Mouse (Mus musculus): ENCODE measurements at regions not wholly inside any gene's neighbourhood (a gene's known extent, or its start where the extent isn't known, plus 50 kb on each side); places are given as distances from the start of the nearest gene placed in this dataset.

- DNase-seq, result no peak
Measured at GRCm38 (mm10) chr19:55985518-55985917, 243.9 kb downstream of the Tcf7l2 start.

DNA sequence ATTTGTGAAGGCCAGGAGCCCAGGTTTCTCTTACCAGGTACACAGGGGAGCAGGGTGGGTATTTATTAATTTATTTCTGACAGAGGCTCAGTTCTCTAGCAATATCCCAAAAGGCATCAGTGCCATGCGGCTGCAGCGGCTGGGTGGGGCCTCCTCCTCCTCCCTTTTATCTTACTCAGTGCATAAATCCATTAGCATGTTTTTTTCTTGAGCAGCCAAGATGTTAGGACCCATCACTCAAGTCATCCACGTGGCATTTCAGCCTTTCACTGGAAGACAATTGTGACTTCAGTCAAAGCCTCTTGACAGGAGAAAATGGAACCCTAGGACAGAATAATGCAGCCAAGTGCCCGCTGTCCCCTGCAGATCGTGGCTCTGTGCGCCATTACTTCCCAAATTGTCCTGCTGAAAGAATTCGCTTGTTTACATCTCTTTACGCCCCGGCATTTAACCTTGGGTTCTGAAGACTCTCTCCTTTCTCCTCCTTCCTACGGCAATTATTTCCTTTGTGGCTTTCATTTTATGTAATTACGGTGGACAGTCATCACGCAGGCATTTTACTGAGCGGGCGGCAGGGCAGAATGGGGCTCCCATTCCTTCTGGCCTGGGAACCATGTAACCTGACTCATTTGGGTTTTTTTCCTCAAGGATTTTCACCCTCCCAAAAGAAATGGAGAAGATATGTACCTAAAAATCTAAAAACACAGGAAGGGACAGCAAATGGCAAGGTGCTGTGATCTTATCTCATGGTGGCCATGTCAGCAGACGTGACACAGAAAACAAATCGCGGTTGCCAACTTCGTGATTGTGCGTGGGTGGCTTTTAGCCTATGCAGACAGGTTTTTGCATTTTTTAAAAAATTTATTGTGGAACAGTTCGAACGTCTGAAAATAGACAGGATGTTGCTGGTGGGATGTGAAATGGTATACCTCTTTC is 250.4 kb downstream of the Tcf7l2 start:
- no peak for DNase-seq

- no peak for DNase-seq
Measured at GRCm38 (mm10) chr19:55992727-55993066, 251.1 kb downstream of the Tcf7l2 start.

DNA sequence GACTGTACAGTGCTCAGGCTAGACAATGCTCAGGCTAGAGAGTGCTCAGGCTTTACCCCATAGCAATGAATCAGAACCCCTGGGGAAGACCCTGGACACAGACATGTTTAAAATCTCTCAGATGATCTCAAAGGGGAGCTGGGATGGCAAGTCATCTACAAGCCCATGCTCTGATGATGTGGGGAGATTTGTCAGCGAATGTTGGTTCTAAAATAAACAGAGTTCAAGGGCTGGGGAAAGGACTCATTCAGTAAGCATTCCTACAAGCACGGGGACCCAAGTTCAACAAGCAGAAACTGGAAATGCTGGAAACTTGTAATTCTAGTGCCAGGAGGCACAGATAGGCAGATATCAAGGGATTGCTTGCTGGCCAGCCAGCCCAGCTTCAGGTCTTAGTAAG is 254.1 kb downstream of the Tcf7l2 start:
- no peak for DNase-seq

DNA sequence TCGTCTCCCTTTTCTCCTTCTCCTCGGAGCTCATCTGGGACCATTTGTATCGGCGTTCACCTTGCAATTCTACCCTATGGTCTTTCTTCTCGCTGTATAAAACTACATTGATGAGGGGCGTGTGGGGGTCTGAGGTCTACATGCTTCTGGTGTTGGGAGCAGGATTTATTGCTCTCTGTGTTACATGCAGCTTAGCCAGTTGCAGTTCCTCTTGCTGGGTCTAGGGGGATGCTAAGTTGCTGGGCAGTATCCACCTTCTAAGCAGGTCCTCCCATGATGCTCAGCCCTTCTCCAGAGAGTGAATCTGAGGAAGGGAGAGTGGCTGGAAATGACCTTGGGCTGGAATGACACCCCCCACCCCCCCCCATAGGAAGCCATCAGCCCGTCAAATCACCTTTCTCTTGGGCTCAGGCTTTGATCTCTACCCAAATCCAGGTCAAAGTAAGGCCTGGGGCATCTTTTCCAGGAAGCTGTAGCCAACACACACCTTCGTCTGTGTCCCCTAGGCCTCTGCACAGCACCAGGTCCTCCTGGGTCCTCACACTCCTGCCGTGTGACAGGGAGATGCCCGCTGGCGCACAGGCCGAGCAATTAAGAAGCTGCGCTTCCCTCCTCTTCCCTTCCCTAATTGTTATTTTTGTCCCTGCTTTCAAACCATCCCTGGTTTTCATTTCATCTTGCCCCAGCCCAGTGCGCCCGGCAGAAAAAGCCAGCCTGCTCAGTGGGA is 257.0 kb downstream of the Tcf7l2 start:
- DNase-seq, result no peak

GRCm38 (mm10) chr19:55999409-55999808 is 257.8 kb downstream of the Tcf7l2 start:
- DNase-seq, result no peak

GRCm38 (mm10) chr19:56001428-56001827 is 259.8 kb downstream of the Tcf7l2 start:
- DNase-seq, result no peak

GRCm38 (mm10) chr19:56005886-56006285 is 264.3 kb downstream of the Tcf7l2 start:
- DNase-seq, result no peak

- no peak for DNase-seq
Measured at GRCm38 (mm10) chr19:56007433-56007832, 265.8 kb downstream of the Tcf7l2 start.

GRCm38 (mm10) chr19:56010766-56011165 is 269.1 kb downstream of the Tcf7l2 start:
- no peak for DNase-seq

DNA sequence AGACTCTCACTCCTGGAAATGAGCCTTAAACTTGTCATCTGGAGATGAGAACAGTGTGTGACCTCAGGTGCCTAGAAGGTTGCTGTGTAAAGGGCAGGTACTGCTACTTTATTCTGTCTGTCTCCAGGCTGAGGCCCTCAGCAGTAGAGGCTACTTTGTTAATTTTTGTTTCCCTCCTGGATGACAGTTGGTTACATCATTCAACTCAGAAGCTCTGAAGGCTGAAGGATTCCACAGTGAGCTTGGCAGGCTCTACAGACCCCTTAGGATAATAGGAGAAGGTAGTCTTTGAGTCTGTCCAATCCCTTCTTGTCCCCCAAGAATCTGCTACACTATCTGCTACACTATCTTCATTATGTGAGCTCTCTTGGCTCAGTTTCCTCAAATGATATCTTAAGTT is 269.7 kb downstream of the Tcf7l2 start:
- no peak for DNase-seq

GRCm38 (mm10) chr19:56016548-56017346 is 270.2 kb upstream of the Habp2 start:
- no peak for DNase-seq

- DNase-seq, result no peak
Measured at GRCm38 (mm10) chr19:56017524-56017923, 269.4 kb upstream of the Habp2 start.

DNA sequence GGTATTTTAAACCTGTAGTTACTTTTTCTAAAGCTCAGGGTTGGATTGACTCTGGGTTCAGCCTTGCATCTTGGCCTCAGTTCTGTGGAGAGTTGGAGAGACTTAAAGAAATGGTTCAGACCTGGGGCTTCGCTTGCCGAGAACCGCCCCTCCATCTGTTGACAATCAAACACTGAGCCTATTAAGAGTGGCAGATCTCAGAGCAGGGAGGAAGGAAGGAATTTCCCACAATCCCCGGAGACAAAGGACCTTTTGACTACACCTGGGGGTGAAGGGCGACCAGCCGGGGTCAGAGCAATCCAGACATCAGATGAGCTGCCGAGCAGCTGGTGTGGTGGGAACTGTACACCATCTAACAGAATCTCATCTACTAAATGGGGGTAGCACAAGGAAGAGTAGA is 267.8 kb upstream of the Habp2 start:
- no peak for DNase-seq

DNA sequence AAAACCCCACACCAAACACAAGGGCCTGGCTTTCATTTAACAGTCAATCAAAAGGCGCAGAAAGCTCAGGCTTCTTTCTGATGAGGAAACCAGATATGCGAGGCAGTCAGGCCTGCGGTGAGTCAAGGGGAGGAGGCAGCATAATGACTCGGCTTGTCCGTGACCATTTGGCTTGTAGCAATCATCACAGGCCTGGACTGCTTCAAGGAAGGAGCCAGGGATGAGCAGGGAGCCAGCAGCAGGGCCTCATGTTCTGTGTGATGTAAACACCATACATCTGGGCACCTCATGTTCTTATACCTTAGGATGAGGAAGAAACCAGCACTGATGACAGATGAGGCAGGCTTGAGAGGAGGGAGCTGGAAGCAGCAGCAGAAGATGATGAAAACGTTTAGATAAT is 264.6 kb upstream of the Habp2 start:
- DNase-seq, result peak in 1 of 2 experiments; percentile 5

DNA sequence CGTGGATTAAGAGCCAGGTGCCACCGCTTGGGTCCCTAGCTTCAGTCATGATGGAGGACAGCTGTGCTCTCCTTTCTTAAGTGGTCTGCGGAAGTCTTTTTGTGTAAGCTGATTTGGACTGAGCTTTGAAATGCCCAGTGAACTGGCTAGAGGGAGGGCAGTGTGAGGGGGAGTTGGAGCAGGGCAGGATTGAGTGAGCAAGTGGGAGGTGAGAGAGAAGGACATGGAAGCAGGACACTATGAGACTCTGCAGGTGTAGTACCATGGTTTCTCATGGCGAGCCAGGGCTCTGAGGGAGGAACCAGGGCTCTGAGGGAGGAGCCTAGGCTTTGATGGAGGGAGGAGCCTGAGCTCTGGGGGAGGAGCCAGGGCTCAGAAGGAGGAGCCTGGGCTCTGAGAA is 262.3 kb upstream of the Habp2 start:
- DNase-seq, result no peak

DNA sequence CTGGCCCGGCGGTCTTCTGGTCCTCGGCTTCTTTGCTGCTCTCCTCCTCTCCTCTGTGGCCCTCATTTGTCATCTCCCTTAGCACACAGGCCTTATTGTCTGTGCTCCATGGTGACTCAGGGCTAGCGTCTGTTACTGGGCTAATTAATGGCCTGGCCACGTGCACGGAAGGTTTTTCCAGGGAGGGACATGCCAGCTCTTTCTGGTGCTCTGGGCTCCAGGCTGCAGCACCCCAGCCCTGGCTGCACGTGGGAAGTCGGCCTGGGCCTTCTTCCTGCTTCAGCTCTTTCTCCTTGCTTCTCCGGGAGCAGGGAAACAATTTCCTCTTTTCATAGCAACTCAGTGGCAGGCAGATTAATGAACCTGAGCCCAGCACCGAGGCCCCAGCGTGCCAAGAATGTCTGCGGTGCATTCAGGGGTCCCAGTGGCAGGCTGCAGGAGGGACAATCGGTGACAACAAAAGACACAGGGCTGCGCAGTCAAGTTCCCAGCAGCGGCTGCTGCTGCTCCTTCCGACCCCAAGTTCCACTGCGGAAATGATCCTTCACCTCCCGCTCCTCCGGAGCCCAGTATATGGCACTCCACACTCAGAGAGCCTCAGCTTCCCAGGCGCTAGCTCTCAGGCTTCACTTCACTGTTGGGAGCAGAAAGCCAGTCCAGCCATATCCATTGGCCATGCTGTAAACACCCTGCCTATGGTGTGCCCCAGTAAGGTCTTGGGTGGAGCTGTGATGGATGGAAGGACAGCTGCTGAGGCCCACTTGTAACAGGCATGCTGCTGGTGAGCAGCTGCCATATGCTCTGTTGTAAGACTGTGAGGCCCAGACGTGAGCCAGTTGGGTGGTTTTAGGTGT is 257.3 kb upstream of the Habp2 start:
- DNase-seq, result peak; percentile 59 to 61

GRCm38 (mm10) chr19:56030401-56030925 is 256.5 kb upstream of the Habp2 start:
- no peak for DNase-seq

- no peak for DNase-seq
Measured at GRCm38 (mm10) chr19:56034552-56034951, 252.4 kb upstream of the Habp2 start.

- DNase-seq, result no peak
Measured at GRCm38 (mm10) chr19:56037584-56037983, 249.4 kb upstream of the Habp2 start.

Data from adrenal gland, postnatal 36 days (tissue).